Comparison of ENCODE assay signal across 13 mouse cellular contexts in genomic region chr11:24473368-24474010, GRCm38 (mm10).
DNase-seq lines count a peak whose midpoint lies in the region; ATAC-seq and TF ChIP-seq lines count a peak whose summit lies in the region.
"Had no signal": no experiment of that assay in that cellular context is flagged by ENCODE, and none has a peak within 500 bp of the region (broad histone marks: within the 10 kb centered on the region; RNA-seq: fewer than 3 reads in every experiment).

No protein-coding gene starts in this region.

- TF ChIP-seq POLR2A in cerebellum, adult 2 months (IDR thresholded peaks at IDR 0.05; ENCODE audit: borderline replicate concordance, insufficient read depth, low read length): no peak

- no peak overlapping the region for H3K4me3 ChIP-seq in cerebellum, adult 2 months (replicated peaks; ENCODE audit: insufficient read depth, low read depth, low read length)
- H3K4me3 ChIP-seq in left cerebral cortex, adult 2 months: no peak overlapping the region
- H3K4me3 ChIP-seq in intestine, embryonic 14.5 days (ENCODE audit: low read depth, low read length): no peak overlapping the region
- H3K4me3 ChIP-seq in stomach, embryonic 15.5 days (replicated peaks): no peak overlapping the region
- H3K4me3 ChIP-seq: heart, embryonic 13.5 days; neural tube, embryonic 12.5 days had no signal

- intact Hi-C loops in left cerebral cortex, adult 2 months (cut with DNase I): loop anchor here (10.0 kb wide), 2 partner anchors 389 to 841 kb away; no protein-coding TSS in a partner anchor
- intact Hi-C loops in left cerebral cortex, postnatal 10 days (cut with DNase I): no loop called here

- no peaks in the 10 kb centered on the region for H3K9me3 ChIP-seq in intestine, embryonic 14.5 days (ENCODE audit: control insufficient read depth, low read length)
- no peaks in the 10 kb centered on the region for H3K9me3 ChIP-seq in stomach, embryonic 15.5 days
- H3K9me3 ChIP-seq: heart, embryonic 13.5 days; neural tube, embryonic 12.5 days had no signal

- peak; percentile 63 to 83 for DNase-seq in cerebellum, adult 2 months
- DNase-seq in cerebellum, adult 11-12 months: no peak
- DNase-seq in left cerebral cortex, adult 2 months (ENCODE audit: extremely low spot score in 1 of 2, low spot score in 2 of 2): peak; percentile 32 to 66
- no peak for DNase-seq in left cerebral cortex, postnatal 10 days (ENCODE audit: extremely low spot score in 1 of 2, low spot score in 2 of 2)
- no peak for DNase-seq in intestine, embryonic 14.5 days (ENCODE audit: low spot score)
- no peak for DNase-seq in adrenal gland, adult (ENCODE audit: inconsistent age in 2 of 2, low spot score in 1 of 2)
- DNase-seq: adrenal gland, postnatal 10 days; kidney, adult 9 months; lung, postnatal 4 days had no signal

- no peaks in the 10 kb centered on the region; the same call in 1 of the 2 replicates for H3K4me1 ChIP-seq in cerebellum, adult 2 months (ENCODE audit: control insufficient read depth, insufficient read depth, low read length)
- H3K4me1 ChIP-seq in intestine, embryonic 14.5 days (replicated peaks; ENCODE audit: control insufficient read depth, insufficient read depth, low read length): no peaks in the 10 kb centered on the region; the same call in 1 of the 2 replicates
- H3K4me1 ChIP-seq in stomach, embryonic 15.5 days: no peaks in the 10 kb centered on the region; the same call in 1 of the 2 replicates
- H3K4me1 ChIP-seq: neural tube, embryonic 12.5 days had no signal

- H3K9ac ChIP-seq in intestine, embryonic 14.5 days (ENCODE audit: low read length): no peak overlapping the region
- H3K9ac ChIP-seq in stomach, embryonic 15.5 days: no peak overlapping the region
- H3K9ac ChIP-seq: heart, embryonic 13.5 days; neural tube, embryonic 12.5 days had no signal

- peak; percentile 37 for ATAC-seq in intestine, embryonic 14.5 days (replicated peaks; ENCODE audit: low FRiP score, low TSS enrichment, low read depth)
- peak; percentile 43; the same call in 1 of the 2 replicates for ATAC-seq in stomach, embryonic 15.5 days (ENCODE audit: insufficient read depth, low FRiP score, low read depth)
- no peak for ATAC-seq in erythroid progenitor cell, adult 5-6 weeks (replicated peaks; ENCODE audit: low FRiP score, poor library complexity, severe bottlenecking)

- no peak overlapping the region for H3K27ac ChIP-seq in cerebellum, adult 2 months (ENCODE audit: insufficient read depth, low read length)
- no peak overlapping the region for H3K27ac ChIP-seq in left cerebral cortex, adult 2 months
- peak overlapping the region; percentile 12 for H3K27ac ChIP-seq in intestine, embryonic 14.5 days (ENCODE audit: low read depth)
- H3K27ac ChIP-seq in stomach, embryonic 15.5 days: peak overlapping the region; percentile 8; the same call in 1 of the 2 replicates
- H3K27ac ChIP-seq: heart, embryonic 13.5 days; neural tube, embryonic 12.5 days had no signal

- no peaks in the 10 kb centered on the region for H3K36me3 ChIP-seq in intestine, embryonic 14.5 days (ENCODE audit: control insufficient read depth, insufficient read depth, low read length)
- H3K36me3 ChIP-seq in stomach, embryonic 15.5 days: no peaks in the 10 kb centered on the region
- H3K36me3 ChIP-seq: heart, embryonic 13.5 days; neural tube, embryonic 12.5 days had no signal

- 0 out of 2 replicates have a peak overlapping the region, but pooled peaks have one; percentile 6 for H3K4me2 ChIP-seq in intestine, embryonic 14.5 days (ENCODE audit: low read length)
- H3K4me2 ChIP-seq in stomach, embryonic 15.5 days: no peak overlapping the region; the same call in 1 of the 2 replicates
- H3K4me2 ChIP-seq: heart, embryonic 13.5 days; neural tube, embryonic 12.5 days had no signal

- no peak for TF ChIP-seq CTCF in cerebellum, adult 2 months (IDR thresholded peaks at IDR 0.05; ENCODE audit: borderline replicate concordance, insufficient read depth, low read depth, low read length)
- TF ChIP-seq CTCF in left cerebral cortex, adult 2 months (IDR thresholded peaks at IDR 0.05): no peak

- H3K27me3 ChIP-seq in cerebellum, adult 2 months (ENCODE audit: control insufficient read depth, insufficient read depth, low read length): no peaks in the 10 kb centered on the region
- no peaks in the 10 kb centered on the region for H3K27me3 ChIP-seq in intestine, embryonic 14.5 days (replicated peaks; ENCODE audit: control insufficient read depth, insufficient read depth, low read length)
- H3K27me3 ChIP-seq in stomach, embryonic 15.5 days (replicated peaks): no peaks in the 10 kb centered on the region
- H3K27me3 ChIP-seq: heart, embryonic 13.5 days; neural tube, embryonic 12.5 days had no signal

- WGBS in cerebellum, adult 2 months: 20% methylated on average over 7 of the region's 7 CpGs
- 42% methylated on average over 7 of the region's 7 CpGs for WGBS in intestine, embryonic 14.5 days
- WGBS in stomach, embryonic 15.5 days: 44% methylated on average over 7 of the region's 7 CpGs

Comparison
In these comparisons a context has a peak if more than half of its experiments do, and no peak if none do; other contexts are left out.
1. DNase-seq: peak in cerebellum, adult 2 months (2 of 2) and left cerebral cortex, adult 2 months (2 of 2); none in cerebellum, adult 11-12 months (single experiment), left cerebral cortex, postnatal 10 days (0 of 2), intestine, embryonic 14.5 days (single experiment) and adrenal gland, adult (0 of 2).
2. H3K27ac ChIP-seq: peak in intestine, embryonic 14.5 days (single experiment) and stomach, embryonic 15.5 days (single experiment); none in cerebellum, adult 2 months (single experiment) and left cerebral cortex, adult 2 months (single experiment).